Mouse (Mus musculus) bone marrow, adult 2 months (tissue): ENCODE data around the gene Grip1.

ENCODE experiments used
- CTCF ChIP-seq: fragments of 200-500 bp; IDR thresholded peaks from 2 replicates; pipeline ENCODE4 v1.5.1; 2011; ENCODE audit warnings: low read length, control low read depth; ENCODE audit not compliant: control insufficient read depth, insufficient read depth
- POLR2A ChIP-seq: fragments of 200-500 bp; IDR thresholded peaks from 2 replicates; pipeline ENCODE4 v1.6.1; 2011; ENCODE audit warnings: low read depth, mild to moderate bottlenecking, control low read depth, low read length, borderline replicate concordance; ENCODE audit not compliant: control insufficient read depth

DNA sequence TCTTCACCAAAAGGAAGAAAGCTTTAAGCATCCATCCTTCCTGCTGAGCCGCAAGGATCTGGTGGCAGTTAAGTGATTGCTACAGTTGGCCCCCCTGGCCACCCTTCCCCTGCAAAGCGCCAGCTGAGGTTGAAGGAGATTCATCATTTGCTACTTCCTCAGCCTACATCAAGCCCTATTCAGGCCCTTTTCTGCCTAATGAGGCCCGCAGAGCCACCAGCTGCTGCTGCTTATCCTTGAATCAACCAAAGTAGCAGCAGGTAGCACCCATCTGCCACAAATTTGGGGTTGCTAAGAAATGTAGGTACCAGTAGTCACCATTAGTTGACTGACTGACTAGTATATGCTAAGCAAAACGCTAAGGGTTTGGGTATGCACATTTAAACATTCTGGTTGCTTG, 38.5 kb upstream of the Grip1 start:
- no peak for TF ChIP-seq POLR2A
- no peak for TF ChIP-seq CTCF
